Mouse (Mus musculus) hindbrain, embryonic 11.5 days (tissue): ENCODE results near the gene Aspscr1. TPM values are rescaled to one million over a fixed set of nuclear protein-coding genes. Genes with fewer than 3 reads are reported as not detected.

ENCODE experiments used
- ATAC-seq: fragments of 200-750 bp; cut with Nextera tagmentation; 2 replicates; pipeline ENCODE4 v1.8.0; 2017; ENCODE audit warnings: mild to moderate bottlenecking, moderate TSS enrichment, moderate library complexity; ENCODE audit not compliant: low FRiP score
- DNase-seq: peaks from one replicate; pipeline ENCODE4 v3.0.0-alpha.2; 2015; ENCODE audit warnings: low spot score
- H3K27ac ChIP-seq: fragments of 300-500 bp; sonication (generic); 2 replicates; pipeline ENCODE4 v1.5.1; 2014; ENCODE audit warnings: mild to moderate bottlenecking, low read depth, low read length
- H3K27me3 ChIP-seq: fragments of 300-500 bp; sonication (generic); 2 replicates; pipeline ENCODE4 v1.6.1; 2014; ENCODE audit warnings: mild to moderate bottlenecking, low read length, moderate library complexity, mixed read lengths; ENCODE audit not compliant: control insufficient read depth, insufficient read depth
- H3K36me3 ChIP-seq: fragments of 300-500 bp; sonication (generic); 2 replicates; pipeline ENCODE4 v1.6.1; 2014; ENCODE audit warnings: mild to moderate bottlenecking, low read length, moderate library complexity, mixed read lengths; ENCODE audit not compliant: control insufficient read depth, insufficient read depth
- H3K4me1 ChIP-seq: fragments of 300-500 bp; sonication (generic); replicated peaks from 2 replicates; pipeline ENCODE4 v1.6.1; 2014; ENCODE audit warnings: low read length, mixed read lengths; ENCODE audit not compliant: control insufficient read depth, insufficient read depth
- H3K4me2 ChIP-seq: fragments of 300-500 bp; sonication (generic); replicated peaks from 2 replicates; pipeline ENCODE4 v1.6.1; 2014; ENCODE audit warnings: mild to moderate bottlenecking, low read depth, low read length
- H3K4me3 ChIP-seq: fragments of 300-500 bp; sonication (generic); 2 replicates; pipeline ENCODE4 v1.5.1; 2014; ENCODE audit warnings: low read depth, low read length
- H3K9ac ChIP-seq: fragments of 300-500 bp; sonication (generic); 2 replicates; pipeline ENCODE4 v1.6.1; 2014; ENCODE audit warnings: low read depth, low read length
- H3K9me3 ChIP-seq: fragments of 300-500 bp; sonication (generic); 2 replicates; pipeline ENCODE4 v1.6.1; 2016; ENCODE audit warnings: low read length; ENCODE audit not compliant: control insufficient read depth
- WGBS: fragments of 180-500 bp; shearing (Covaris S2); extraction: QIAGEN DNeasy Blood & Tissue Kit; methylation state at CpG from one replicate; pipeline ENCODE4 v1.1.7; 2014; 5-methylcytosine and 5-hydroxymethylcytosine counted together
- polyA plus RNA-seq: library from polyadenylated mRNA; unstranded; fragments of >200 nt; fragmentation: Nextera tagmentation; extraction: Ambion mirVana; gene quantifications from 2 replicates; pipeline ENCODE4 v1.2.1, GENCODE M21; 2014

Aspscr1 gene
- polyA plus RNA-seq, 1 experiment from 2014 or later, result 122 TPM

DNA sequence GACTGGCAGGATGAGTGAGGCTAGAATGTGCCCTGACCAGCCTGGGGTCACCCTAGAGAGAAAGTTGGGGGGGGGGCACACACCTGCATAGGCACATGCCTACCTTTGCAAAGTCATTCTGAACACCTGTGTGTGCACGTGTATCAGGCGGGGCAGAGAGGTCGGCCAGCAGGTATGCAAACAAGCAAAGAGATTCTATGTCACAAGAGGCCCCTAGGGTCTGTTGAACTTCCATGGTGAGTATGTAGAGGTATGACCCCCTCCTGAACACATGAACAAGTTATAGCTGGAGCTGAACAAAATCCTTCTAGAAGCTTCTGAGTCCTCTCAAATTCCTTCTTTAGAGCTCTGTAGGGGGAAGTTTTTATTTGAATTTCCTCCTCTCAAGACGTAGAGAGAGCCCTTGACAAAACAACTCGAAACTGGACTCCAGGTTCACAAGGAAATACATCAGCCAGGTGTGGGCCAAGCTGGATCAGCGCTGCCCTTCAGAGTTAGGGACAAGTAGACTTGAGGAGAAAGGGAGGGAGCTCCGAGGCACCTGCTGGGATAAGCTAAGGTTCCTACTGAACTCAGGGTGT is 71.4 kb downstream of the Aspscr1 start:
- no peak overlapping the region for H3K4me3 ChIP-seq
- no peak for ATAC-seq
- no peaks in the 10 kb centered on the region for H3K27me3 ChIP-seq
- no peaks in the 10 kb centered on the region for H3K9me3 ChIP-seq
- H3K4me2 ChIP-seq, result no peak overlapping the region
- 84% methylated on average over 7 of the region's 7 CpGs for WGBS
- H3K36me3 ChIP-seq, result no peaks in the 10 kb centered on the region
- DNase-seq, result no peak
- H3K27ac ChIP-seq, result no peak overlapping the region
- H3K4me1 ChIP-seq, result no peaks in the 10 kb centered on the region
- no peak overlapping the region for H3K9ac ChIP-seq

DNA sequence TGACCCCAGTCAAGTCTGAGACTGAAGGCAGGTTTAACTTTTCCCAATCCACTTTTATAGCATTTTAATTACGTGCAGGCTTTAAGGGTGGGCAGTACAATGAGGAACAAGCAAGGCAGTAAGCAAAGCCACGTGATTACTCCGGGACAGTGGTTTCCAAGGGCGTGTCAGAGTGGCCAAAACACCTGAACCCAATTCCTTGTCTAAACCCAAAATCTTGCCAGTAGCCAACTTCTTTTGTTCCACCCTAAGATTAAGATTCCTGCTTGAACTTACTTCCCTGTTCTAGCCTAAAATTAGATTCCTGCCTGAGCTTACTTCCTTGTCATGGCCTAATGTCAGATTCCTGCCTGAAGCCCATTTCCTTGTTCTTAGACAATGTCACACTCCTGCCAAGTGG is 75.2 kb downstream of the Aspscr1 start:
- ATAC-seq, result no peak
- no peaks in the 10 kb centered on the region for H3K9me3 ChIP-seq
- H3K4me3 ChIP-seq, result no peak overlapping the region
- no peak overlapping the region for H3K9ac ChIP-seq
- H3K27ac ChIP-seq, result no peak overlapping the region
- DNase-seq, result no peak
- 88% methylated on average over 4 of the region's 4 CpGs for WGBS
- H3K4me1 ChIP-seq, result no peaks in the 10 kb centered on the region
- H3K27me3 ChIP-seq, result no peaks in the 10 kb centered on the region
- H3K4me2 ChIP-seq, result no peak overlapping the region
- H3K36me3 ChIP-seq, result no peaks in the 10 kb centered on the region

DNA sequence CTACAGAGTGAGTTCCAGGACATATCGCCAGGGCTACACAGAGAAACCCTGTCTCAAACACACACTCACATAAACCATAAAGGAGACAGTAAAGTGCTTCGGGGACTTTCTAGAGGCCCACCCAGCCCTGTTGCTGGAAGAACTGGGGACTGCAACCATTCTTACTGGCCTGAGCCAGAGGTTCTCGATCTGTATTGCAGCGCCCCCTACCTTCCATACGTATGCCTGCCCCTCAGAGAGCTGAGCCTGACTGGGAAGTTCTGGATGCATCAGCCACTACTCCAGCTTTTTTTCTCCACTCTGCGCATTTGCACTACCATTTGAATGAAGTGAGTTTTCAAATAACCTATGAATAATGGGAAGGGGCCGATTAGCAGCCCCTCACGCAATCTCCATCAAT is 76.7 kb downstream of the Aspscr1 start:
- 63% methylated on average over 8 of the region's 8 CpGs for WGBS

DNA sequence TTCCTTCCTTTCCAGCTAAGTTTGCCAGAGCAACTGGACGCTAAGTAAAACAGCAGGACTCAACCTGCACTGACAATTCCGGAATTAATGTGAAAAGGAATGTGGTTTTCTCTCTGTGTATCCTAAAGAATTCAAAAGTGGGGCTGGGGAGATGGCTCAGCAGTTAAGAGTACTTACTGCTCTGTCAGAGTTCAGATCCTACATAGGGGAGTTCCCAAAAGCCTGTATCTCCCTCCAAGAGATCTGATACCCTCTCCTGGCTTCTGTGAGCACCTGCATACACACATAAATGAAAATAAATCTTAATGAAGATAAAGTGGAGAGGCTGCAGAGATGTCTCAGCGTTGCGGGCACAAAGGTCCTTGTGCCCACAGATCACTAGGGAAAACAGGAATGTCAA is 78.8 kb downstream of the Aspscr1 start:
- no peak overlapping the region for H3K27ac ChIP-seq
- H3K9ac ChIP-seq, result no peak overlapping the region
- no peak for DNase-seq
- H3K27me3 ChIP-seq, result no peaks in the 10 kb centered on the region
- no peaks in the 10 kb centered on the region for H3K4me1 ChIP-seq
- H3K4me3 ChIP-seq, result no peak overlapping the region
- H3K9me3 ChIP-seq, result no peaks in the 10 kb centered on the region
- ATAC-seq, result no peak
- H3K4me2 ChIP-seq, result no peak overlapping the region
- no peaks in the 10 kb centered on the region for H3K36me3 ChIP-seq
- 66% methylated on average over 4 of the region's 4 CpGs for WGBS

More for the DNA sequence above, 76.7 kb downstream of the Aspscr1 start:
- H3K27me3 ChIP-seq, result no peaks in the 10 kb centered on the region
- no peaks in the 10 kb centered on the region for H3K9me3 ChIP-seq
- H3K4me2 ChIP-seq, result no peak overlapping the region
- DNase-seq (peak; percentile 36), ATAC-seq (no peak)
- no peaks in the 10 kb centered on the region for H3K4me1 ChIP-seq
- no peak overlapping the region for H3K27ac ChIP-seq
- H3K9ac ChIP-seq, result no peak overlapping the region
- no peaks in the 10 kb centered on the region for H3K36me3 ChIP-seq
- no peak overlapping the region for H3K4me3 ChIP-seq

Other genes starting within 250 kb of the Aspscr1 start
- gene Nploc4, start 235.3 kb upstream of the Aspscr1 start, polyA plus RNA-seq, result 37.5 and 40.3 TPM in 2 replicates
- gene Tspan10, start 230.3 kb upstream of the Aspscr1 start, polyA plus RNA-seq, result not detected in 2 replicates
- gene Pde6g, start 219.5 kb upstream of the Aspscr1 start, polyA plus RNA-seq, result 0.18 and 0.26 TPM in 2 replicates
- 11.9 and 13.1 TPM in 2 replicates for gene Oxld1, start 214.9 kb upstream of the Aspscr1 start, polyA plus RNA-seq
- gene Ccdc137, start 214.9 kb upstream of the Aspscr1 start, polyA plus RNA-seq, result 25.0 and 30.0 TPM in 2 replicates
- 54.8 and 58.2 TPM in 2 replicates for gene Arl16, start 205.4 kb upstream of the Aspscr1 start, polyA plus RNA-seq
- gene Mrpl12, start 188.4 kb upstream of the Aspscr1 start, polyA plus RNA-seq, result 139 and 141 TPM in 2 replicates
- gene Slc25a10, start 181.1 kb upstream of the Aspscr1 start, polyA plus RNA-seq, result 35.2 and 35.4 TPM in 2 replicates
- 0.31 and 0.56 TPM in 2 replicates for gene Gcgr, start 142.3 kb upstream of the Aspscr1 start, polyA plus RNA-seq
- 245 and 256 TPM in 2 replicates for gene Mcrip1, start 123.2 kb upstream of the Aspscr1 start, polyA plus RNA-seq
- gene Ppp1r27, start 121.8 kb upstream of the Aspscr1 start, polyA plus RNA-seq, result not detected in 2 replicates
- 504 and 527 TPM in 2 replicates for gene P4hb, start 99.7 kb upstream of the Aspscr1 start, polyA plus RNA-seq
- gene Arhgdia, start 91.3 kb upstream of the Aspscr1 start, polyA plus RNA-seq, result 576 and 591 TPM in 2 replicates
- 686 and 764 TPM in 2 replicates for gene Alyref, start 74.6 kb upstream of the Aspscr1 start, polyA plus RNA-seq
- gene Anapc11, start 74.6 kb upstream of the Aspscr1 start, polyA plus RNA-seq, result 195 TPM in 2 replicates
- 0.42 TPM in 1 of 2 replicates, not detected in the other for gene Npb, start 64.5 kb upstream of the Aspscr1 start, polyA plus RNA-seq
- 104 and 105 TPM in 2 replicates for gene Pcyt2, start 55.0 kb upstream of the Aspscr1 start, polyA plus RNA-seq
- gene Sirt7, start 47.7 kb upstream of the Aspscr1 start, polyA plus RNA-seq, result 33.2 and 36.6 TPM in 2 replicates
- gene Mafg, start 39.4 kb upstream of the Aspscr1 start, polyA plus RNA-seq, result 21.8 and 23.5 TPM in 2 replicates
- gene Pycr1, start 29.2 kb upstream of the Aspscr1 start, polyA plus RNA-seq, result 28.2 and 30.2 TPM in 2 replicates
- gene Myadml2, start 24.8 kb upstream of the Aspscr1 start, polyA plus RNA-seq, result 0.19 and 0.49 TPM in 2 replicates
- gene Notum, start 11.8 kb upstream of the Aspscr1 start, polyA plus RNA-seq, result 1.7 and 2.1 TPM in 2 replicates
- gene Cenpx, start 40.8 kb downstream of the Aspscr1 start, polyA plus RNA-seq, result 115 and 121 TPM in 2 replicates
- 30.7 and 34.4 TPM in 2 replicates for gene Lrrc45, start 41.0 kb downstream of the Aspscr1 start, polyA plus RNA-seq
- 17.6 and 18.2 TPM in 2 replicates for gene Rac3, start 48.5 kb downstream of the Aspscr1 start, polyA plus RNA-seq
- 14.3 and 15.2 TPM in 2 replicates for gene Dcxr, start 54.3 kb downstream of the Aspscr1 start, polyA plus RNA-seq
- 0.82 and 1.6 TPM in 2 replicates for gene Cbr2, start 59.1 kb downstream of the Aspscr1 start, polyA plus RNA-seq
- gene Hmga1b, start 89.8 kb downstream of the Aspscr1 start, polyA plus RNA-seq, result 5.6 and 7.0 TPM in 2 replicates
- 28.8 and 29.4 TPM in 2 replicates for gene Rfng, start 111.2 kb downstream of the Aspscr1 start, polyA plus RNA-seq
- 264 and 272 TPM in 2 replicates for gene Gps1, start 111.3 kb downstream of the Aspscr1 start, polyA plus RNA-seq
- gene Dus1l, start 123.4 kb downstream of the Aspscr1 start, polyA plus RNA-seq, result 70.9 and 71.3 TPM in 2 replicates
- gene Fasn, start 151.6 kb downstream of the Aspscr1 start, polyA plus RNA-seq, result 76.0 and 94.1 TPM in 2 replicates